Mouse (Mus musculus) heart, embryonic 14.5 days (tissue): ENCODE measurements around the gene Znrf3. TPM values are rescaled to one million over a fixed set of nuclear protein-coding genes. Genes with fewer than 3 reads are reported as not detected.

Source experiments
- ATAC-seq: fragments of 200-750 bp; cut with Nextera tagmentation; 2 replicates; pipeline ENCODE4 v1.8.0; 2017; ENCODE audit warnings: low read depth, moderate TSS enrichment; ENCODE audit not compliant: insufficient number of reproducible peaks, insufficient read depth, low FRiP score
- H3K27ac ChIP-seq, 2 experiments: fragments of 200-500 bp in 1 of 2; fragments of 300-500 bp in 1 of 2; sonication (generic) in 1 of 2; replicated peaks in 1 of 2; 2 replicates each; pipeline ENCODE4 v1.5.1; 2012 to 2014; ENCODE audit warnings: low read depth in 2 of 2, low read length in 2 of 2, control low read depth in 1 of 2, mild to moderate bottlenecking in 1 of 2, mixed read lengths in 1 of 2; ENCODE audit not compliant: control insufficient read depth in 1 of 2, insufficient read depth in 1 of 2
- H3K27me3 ChIP-seq: fragments of 300-500 bp; sonication (generic); 2 replicates; pipeline ENCODE4 v1.6.1; 2014; ENCODE audit warnings: mild to moderate bottlenecking, low read length, control low read depth; ENCODE audit not compliant: control insufficient read depth, insufficient read depth
- H3K36me3 ChIP-seq: fragments of 300-500 bp; sonication (generic); 2 replicates; pipeline ENCODE4 v1.6.1; 2014; ENCODE audit warnings: mild to moderate bottlenecking, control low read depth, low read length, mixed read lengths; ENCODE audit not compliant: control insufficient read depth, insufficient read depth
- H3K4me1 ChIP-seq, 2 experiments: fragments of 200-500 bp in 1 of 2; fragments of 300-500 bp in 1 of 2; sonication (generic) in 1 of 2; 2 replicates each; pipeline ENCODE4 v1.6.1; 2012 to 2014; ENCODE audit warnings: low read length in 2 of 2, control low read depth in 1 of 2, mixed read lengths in 1 of 2; ENCODE audit not compliant: control insufficient read depth in 2 of 2, insufficient read depth in 2 of 2
- H3K4me2 ChIP-seq: fragments of 300-500 bp; sonication (generic); 2 replicates; pipeline ENCODE4 v1.6.1; 2014; ENCODE audit warnings: mild to moderate bottlenecking, low read length
- H3K4me3 ChIP-seq, 2 experiments: fragments of 200-500 bp in 1 of 2; fragments of 300-500 bp in 1 of 2; sonication (generic) in 1 of 2; 2 replicates each; pipeline ENCODE4 v1.5.1; 2012 to 2014; ENCODE audit warnings: low read length in 2 of 2, mild to moderate bottlenecking in 2 of 2, control low read depth in 1 of 2, low read depth in 1 of 2, moderate library complexity in 1 of 2; ENCODE audit not compliant: control insufficient read depth in 1 of 2, insufficient read depth in 1 of 2
- H3K9ac ChIP-seq: fragments of 300-500 bp; sonication (generic); 2 replicates; pipeline ENCODE4 v1.6.1; 2014; ENCODE audit warnings: mild to moderate bottlenecking, low read length
- H3K9me3 ChIP-seq: fragments of 300-500 bp; sonication (generic); 2 replicates; pipeline ENCODE4 v1.6.1; 2016; ENCODE audit warnings: low read length, control low read depth; ENCODE audit not compliant: control insufficient read depth
- WGBS: fragments of 180-500 bp; shearing (Covaris S2); extraction: QIAGEN DNeasy Blood & Tissue Kit; methylation state at CpG from one replicate; pipeline ENCODE4 v1.1.7; 2014; 5-methylcytosine and 5-hydroxymethylcytosine counted together
- polyA plus RNA-seq: library from polyadenylated mRNA; unstranded; fragments of >200 nt; fragmentation: Nextera tagmentation; extraction: Ambion mirVana; gene quantifications from 2 replicates; pipeline ENCODE4 v1.2.1, GENCODE M21; 2014

Znrf3 gene
- polyA plus RNA-seq, 1 experiment from 2014 or later: 7.5 TPM

GRCm38 (mm10) chr11:5296576-5297115 is 148.0 kb downstream of the Znrf3 start:
- 0 out of 2 replicates have a peak, but pooled peaks have one; percentile 35 for ATAC-seq
- Histone ChIP-seq H3K9me3 (no peaks in the 10 kb centered on the region), H3K9ac (no peak overlapping the region), H3K27me3 (no peaks in the 10 kb centered on the region), H3K4me2 (no peak overlapping the region), H3K36me3 (no peaks in the 10 kb centered on the region), H3K4me1 (peaks cover 2 to 32% of the 10 kb centered on the region in 2 experiments; a peak in 3 of 4 replicates), H3K27ac (0 out of 4 replicates have a peak overlapping the region, but pooled peaks of 1 of the 2 experiments have one; percentile 37), H3K4me3 (no peak overlapping the region)
- 65% methylated on average over 2 of the region's 2 CpGs for whole genome bisulfite sequencing

GRCm38 (mm10) chr11:5294805-5295204 is 149.8 kb downstream of the Znrf3 start:
- Histone ChIP-seq H3K9me3 (no peaks in the 10 kb centered on the region), H3K36me3 (no peaks in the 10 kb centered on the region), H3K4me1 (peaks cover 2 to 25% of the 10 kb centered on the region in 2 experiments; a peak in 3 of 4 replicates), H3K4me3 (no peak overlapping the region), H3K27ac (no peak overlapping the region), H3K9ac (no peak overlapping the region), H3K27me3 (no peaks in the 10 kb centered on the region), H3K4me2 (no peak overlapping the region)
- no peak for ATAC-seq
- 74% methylated on average over 3 of the region's 3 CpGs for WGBS

- no peak for ATAC-seq
- no peak overlapping the region for H3K9ac ChIP-seq
- no peak overlapping the region for H3K4me3 ChIP-seq
- 21% methylated on average over 5 of the region's 5 CpGs for WGBS
- no peaks in the 10 kb centered on the region for H3K9me3 ChIP-seq
- no peak overlapping the region for H3K27ac ChIP-seq
- H3K4me2 ChIP-seq: no peak overlapping the region
- H3K27me3 ChIP-seq: no peaks in the 10 kb centered on the region
- no peaks in the 10 kb centered on the region for H3K4me1 ChIP-seq
- peaks cover 25% of the 10 kb centered on the region for H3K36me3 ChIP-seq
Measured at GRCm38 (mm10) chr11:5290691-5291090, 154.0 kb downstream of the Znrf3 start.

DNA sequence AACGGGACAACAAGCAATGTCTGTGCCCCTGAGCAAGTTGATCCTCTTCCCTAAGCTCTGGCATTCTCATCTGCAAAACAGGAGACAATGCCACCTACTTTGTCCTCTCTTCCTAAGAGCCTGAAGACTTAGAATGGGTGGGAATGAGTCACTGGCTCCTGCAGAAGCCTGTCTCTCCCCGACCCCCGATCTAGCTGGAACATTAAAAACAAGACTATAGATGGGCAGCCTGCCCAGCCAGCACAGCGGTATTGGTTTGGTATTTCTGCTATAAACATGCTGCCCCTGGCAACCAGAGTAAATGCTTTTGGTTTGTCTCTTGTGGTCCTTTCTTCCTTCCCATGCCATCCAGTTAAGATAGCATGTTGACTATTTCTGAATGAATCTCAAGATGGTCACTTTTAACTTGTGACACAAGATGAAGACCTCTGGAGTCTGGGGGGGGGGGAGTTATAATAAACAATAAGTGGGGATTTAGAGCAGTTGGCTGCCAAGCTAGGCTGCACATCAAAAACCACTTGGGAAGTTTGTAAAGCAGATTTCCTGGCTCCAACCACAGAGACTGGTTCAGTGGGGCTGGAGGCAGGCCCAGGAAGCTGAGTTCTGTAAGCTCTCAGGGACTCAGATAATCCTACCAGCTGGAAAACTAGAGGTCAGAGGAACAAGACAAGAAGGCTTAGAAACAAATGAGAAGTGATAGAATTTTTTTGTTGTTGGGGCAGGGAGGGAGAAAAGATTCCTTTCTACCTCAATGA is 154.6 kb downstream of the Znrf3 start:
- WGBS: 63% methylated on average over 4 of the region's 4 CpGs

DNA sequence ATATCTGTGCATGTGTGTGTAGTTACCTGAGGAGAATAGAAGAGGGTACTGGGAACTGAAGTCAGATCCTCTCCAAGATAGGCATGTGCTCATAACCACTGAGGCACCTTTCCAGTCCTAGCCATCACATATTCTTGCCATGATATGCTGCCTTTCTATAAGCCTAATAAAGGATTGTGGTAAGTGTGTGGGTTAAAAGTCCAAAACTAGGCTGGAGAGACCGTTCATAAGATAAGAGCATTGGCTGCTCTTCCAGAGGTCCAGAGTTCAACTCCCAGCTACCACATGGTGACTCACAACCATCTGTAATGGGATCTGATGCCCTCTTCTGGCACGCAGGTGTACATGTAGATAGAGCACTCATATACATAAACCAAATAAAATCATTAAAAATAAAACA is 160.7 kb downstream of the Znrf3 start:
- no peaks in the 10 kb centered on the region for H3K9me3 ChIP-seq
- no peaks in the 10 kb centered on the region for H3K4me1 ChIP-seq
- H3K9ac ChIP-seq: no peak overlapping the region
- H3K4me3 ChIP-seq: no peak overlapping the region
- H3K36me3 ChIP-seq: peaks cover 80% of the 10 kb centered on the region
- H3K27ac ChIP-seq: no peak overlapping the region
- H3K4me2 ChIP-seq: no peak overlapping the region
- WGBS: 94% methylated on average over 2 of the region's 2 CpGs
- H3K27me3 ChIP-seq: no peaks in the 10 kb centered on the region
- ATAC-seq: no peak

More for the DNA sequence above, 154.6 kb downstream of the Znrf3 start:
- Histone ChIP-seq H3K9me3 (no peaks in the 10 kb centered on the region), H3K27ac (no peak overlapping the region), H3K4me2 (no peak overlapping the region), H3K27me3 (no peaks in the 10 kb centered on the region), H3K36me3 (peaks cover 32% of the 10 kb centered on the region), H3K4me3 (no peak overlapping the region), H3K4me1 (no peaks in the 10 kb centered on the region), H3K9ac (no peak overlapping the region)
- no peak for ATAC-seq

- no peak overlapping the region for H3K4me3 ChIP-seq
- no peak overlapping the region for H3K4me2 ChIP-seq
- H3K36me3 ChIP-seq: peaks cover 57% of the 10 kb centered on the region
- H3K27me3 ChIP-seq: no peaks in the 10 kb centered on the region
- no peak overlapping the region for H3K9ac ChIP-seq
- no peak overlapping the region for H3K27ac ChIP-seq
- no peak for ATAC-seq
- no peaks in the 10 kb centered on the region for H3K9me3 ChIP-seq
- peaks cover 0 to 3% of the 10 kb centered on the region in 2 experiments; a peak in 1 of 4 replicates for H3K4me1 ChIP-seq
- WGBS: 92% methylated on average over 7 of the region's 7 CpGs
Measured at GRCm38 (mm10) chr11:5280932-5281331, 163.7 kb downstream of the Znrf3 start.

DNA sequence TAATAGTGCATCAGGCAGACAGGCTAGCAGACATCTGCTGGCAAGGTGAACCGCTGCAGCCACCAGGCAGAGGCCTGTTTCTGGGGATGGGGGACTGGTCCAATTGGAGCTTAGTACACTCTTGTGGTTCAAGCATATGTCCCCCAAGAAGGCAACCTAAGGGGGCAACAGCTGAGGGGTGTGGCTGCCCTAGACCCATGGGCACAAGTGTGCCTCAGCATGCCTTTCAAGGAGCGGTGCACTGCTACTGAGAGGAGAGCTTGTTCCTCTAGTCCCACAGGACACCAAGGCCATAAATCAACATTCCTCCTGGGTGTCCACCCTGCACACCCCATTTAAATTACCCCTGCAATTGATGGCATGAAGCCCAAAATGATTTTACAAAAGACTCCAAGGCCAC is 166.2 kb downstream of the Znrf3 start:
- H3K27ac ChIP-seq: no peak overlapping the region
- WGBS: 94% methylated on average over 2 of the region's 2 CpGs
- H3K4me3 ChIP-seq: no peak overlapping the region
- H3K9me3 ChIP-seq: no peaks in the 10 kb centered on the region
- H3K4me2 ChIP-seq: no peak overlapping the region
- H3K9ac ChIP-seq: no peak overlapping the region
- H3K27me3 ChIP-seq: no peaks in the 10 kb centered on the region
- ATAC-seq: no peak
- peaks cover 0 to 3% of the 10 kb centered on the region in 2 experiments; a peak in 1 of 4 replicates for H3K4me1 ChIP-seq
- H3K36me3 ChIP-seq: peaks cover 40% of the 10 kb centered on the region
